Mouse (Mus musculus): ENCODE data around the gene Uri1. TPM values are rescaled to one million over a fixed set of nuclear protein-coding genes. Genes with fewer than 3 reads are reported as not detected.
A peak's percentile ranks its signal among the peaks of the same experiment; 100 is the strongest.

Uri1 gene
- 10 to 100 TPM; 15.1 to 19.9 TPM for total RNA-seq (2021)
- polyA plus RNA-seq (2012; rRNA removed), result 5.8 and 13.2 TPM in 2 replicates
- long read RNA-seq, transcript Uri1-201 (11 exons, 3,441 nt), result major isoform, 26 of 32 reads
- long read RNA-seq, partial matches to known transcripts, result 2 of 32 reads
- long read RNA-seq, other reads (novel, unspliced or antisense), result 4 of 32 reads

DNA sequence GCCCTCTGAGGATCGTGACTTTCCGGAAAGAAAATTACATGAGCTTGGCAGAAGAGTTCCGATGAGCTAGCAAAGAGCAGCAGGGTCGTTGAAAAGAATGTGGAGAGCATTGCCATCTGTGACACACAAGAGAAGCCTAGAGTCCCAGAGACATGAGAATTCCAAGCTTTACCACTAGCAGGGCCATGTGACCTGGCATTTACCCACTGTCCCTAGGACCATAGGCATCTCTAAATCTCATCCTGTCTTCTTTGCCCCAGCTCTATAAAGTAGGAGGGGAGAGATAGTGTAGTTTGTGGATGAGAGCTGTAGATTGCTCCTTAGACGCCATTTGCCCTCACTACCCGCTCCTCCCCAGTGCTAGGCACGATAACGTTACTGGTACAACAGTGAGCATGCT is at the start of gene Uri1:
Uri1 (minus strand) TSS at position 101 of the 400 bp plus-strand sequence.
- TF ChIP-seq POLR2A (IDR thresholded peaks at IDR 0.05; ENCODE audit: insufficient read depth, low read depth, low read length) (no peak), CTCF (IDR thresholded peaks at IDR 0.05) (no peak), EP300 (IDR thresholded peaks at IDR 0.05; ENCODE audit: insufficient read depth, low read depth, low read length) (no peak)
- intact Hi-C loops (cut with DNase I), result no loop called here
- WGBS, result 79% methylated on average over 8 of the region's 8 CpGs

DNA sequence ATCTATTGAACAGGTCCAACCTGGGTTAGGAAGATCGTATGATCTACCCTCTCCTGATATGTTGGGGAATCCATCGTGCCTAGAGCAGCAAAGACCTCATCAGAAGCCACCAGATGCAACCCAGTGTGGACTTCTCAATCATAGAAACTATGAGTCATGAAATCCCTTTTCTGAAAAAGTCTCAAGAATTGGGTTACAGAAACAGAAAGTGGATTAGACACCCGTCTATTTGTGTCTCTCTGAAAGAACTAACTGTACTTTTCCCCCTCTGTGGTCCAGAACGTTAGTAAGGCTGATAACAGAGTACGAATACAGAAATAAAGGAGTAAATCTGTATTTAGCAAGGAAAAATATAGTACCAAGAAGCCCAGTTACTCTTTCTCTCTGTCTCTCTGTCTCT is 47.7 kb upstream of the Uri1 start:
- H3K27ac ChIP-seq, result no peak overlapping the region
- no peaks in the 10 kb centered on the region for H3K27me3 ChIP-seq (ENCODE audit: control insufficient read depth, insufficient read depth, low read length)
- intact Hi-C loops (cut with DNase I), result no loop called here
- no peaks in the 10 kb centered on the region for H3K79me2 ChIP-seq (replicated peaks; ENCODE audit: control insufficient read depth, insufficient read depth, low read length)
- no peaks in the 10 kb centered on the region for H3K36me3 ChIP-seq (ENCODE audit: control insufficient read depth, insufficient read depth, low read length)
- H3K4me3 ChIP-seq, result no peak overlapping the region
- no peak overlapping the region for H3K9ac ChIP-seq (ENCODE audit: low read depth, low read length)
- TF ChIP-seq POLR2A (IDR thresholded peaks at IDR 0.05; ENCODE audit: insufficient read depth, low read depth, low read length) (no peak), CTCF (IDR thresholded peaks at IDR 0.05) (no peak), EP300 (IDR thresholded peaks at IDR 0.05; ENCODE audit: insufficient read depth, low read depth, low read length) (no peak)
- no peak for DNase-seq
- peaks cover 1% of the 10 kb centered on the region; the same call in 1 of the 2 replicates for H3K4me1 ChIP-seq (ENCODE audit: control insufficient read depth, insufficient read depth, low read length)
- WGBS, result 54% methylated on average over 5 of the region's 5 CpGs

More for the DNA sequence above, at the start of gene Uri1:
- no peaks in the 10 kb centered on the region for H3K36me3 ChIP-seq (ENCODE audit: control insufficient read depth, insufficient read depth, low read length)
- no peak within 1 kb of the TSS for H3K4me3 ChIP-seq
- H3K27ac ChIP-seq, result no peak within 1 kb of the TSS
- H3K9ac ChIP-seq (ENCODE audit: low read depth, low read length), result no peak within 1 kb of the TSS
- H3K79me2 ChIP-seq (replicated peaks; ENCODE audit: control insufficient read depth, insufficient read depth, low read length), result no peaks in the 10 kb centered on the region
- H3K4me1 ChIP-seq (ENCODE audit: control insufficient read depth, insufficient read depth, low read length), result no peaks in the 10 kb centered on the region
- no peak for DNase-seq
- H3K27me3 ChIP-seq (ENCODE audit: control insufficient read depth, insufficient read depth, low read length), result no peaks in the 10 kb centered on the region

DNA sequence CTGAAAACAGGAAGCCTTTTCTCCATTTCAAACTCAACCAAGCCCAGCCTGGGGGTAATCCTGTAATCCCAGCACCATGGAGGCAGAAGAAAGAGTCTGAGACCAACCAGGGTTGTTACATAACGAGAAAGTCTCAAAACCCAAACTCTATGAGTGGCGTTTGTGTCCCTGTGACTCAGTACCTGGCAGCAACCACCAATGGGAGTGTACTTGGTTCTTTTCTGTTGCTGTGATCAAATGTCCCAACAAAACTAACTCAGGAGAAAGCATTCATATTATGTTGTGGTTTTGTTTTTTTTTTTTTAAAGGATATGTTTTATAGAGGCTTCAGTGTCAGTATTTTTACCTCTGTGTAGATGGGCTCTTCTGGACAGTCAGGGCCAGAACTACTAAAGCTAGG is 47.3 kb upstream of the Uri1 start:
- TF ChIP-seq POLR2A (IDR thresholded peaks at IDR 0.05; ENCODE audit: insufficient read depth, low read depth, low read length) (no peak), EP300 (IDR thresholded peaks at IDR 0.05; ENCODE audit: insufficient read depth, low read depth, low read length) (no peak), CTCF (IDR thresholded peaks at IDR 0.05) (no peak)
- no peak for DNase-seq
- Histone ChIP-seq H3K27ac (no peak overlapping the region), H3K4me3 (no peak overlapping the region), H3K9ac (ENCODE audit: low read depth, low read length) (no peak overlapping the region), H3K4me1 (ENCODE audit: control insufficient read depth, insufficient read depth, low read length) (peaks cover 1% of the 10 kb centered on the region; the same call in 1 of the 2 replicates), H3K79me2 (replicated peaks; ENCODE audit: control insufficient read depth, insufficient read depth, low read length) (no peaks in the 10 kb centered on the region), H3K36me3 (ENCODE audit: control insufficient read depth, insufficient read depth, low read length) (no peaks in the 10 kb centered on the region), H3K27me3 (ENCODE audit: control insufficient read depth, insufficient read depth, low read length) (no peaks in the 10 kb centered on the region)
- intact Hi-C loops (cut with DNase I), result no loop called here
- 26% methylated on average over 2 of the region's 2 CpGs for WGBS

DNA sequence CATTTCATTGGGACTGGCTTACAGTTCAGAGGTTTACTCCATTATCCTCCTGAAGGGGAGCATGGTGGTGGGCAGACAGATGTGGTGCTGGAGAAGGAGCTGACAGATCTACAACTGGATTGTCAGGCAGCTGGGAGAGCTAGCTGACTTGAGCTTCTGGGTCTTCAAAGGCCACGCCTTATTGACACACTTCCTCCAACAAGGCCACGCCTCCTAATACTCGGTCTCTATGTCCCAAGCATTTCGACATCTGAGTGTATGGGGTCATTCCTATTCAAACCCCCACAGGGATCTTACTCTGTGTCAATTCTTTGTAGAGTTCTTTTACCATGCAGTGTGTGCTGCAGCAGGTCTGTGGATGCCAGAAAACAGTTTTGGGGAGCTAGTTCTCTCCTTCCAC is 41.1 kb upstream of the Uri1 start:
- Histone ChIP-seq H3K79me2 (replicated peaks; ENCODE audit: control insufficient read depth, insufficient read depth, low read length) (no peaks in the 10 kb centered on the region), H3K27ac (no peak overlapping the region), H3K4me1 (ENCODE audit: control insufficient read depth, insufficient read depth, low read length) (peaks cover 1% of the 10 kb centered on the region; the same call in 1 of the 2 replicates), H3K36me3 (ENCODE audit: control insufficient read depth, insufficient read depth, low read length) (no peaks in the 10 kb centered on the region), H3K4me3 (no peak overlapping the region), H3K9ac (ENCODE audit: low read depth, low read length) (no peak overlapping the region), H3K27me3 (ENCODE audit: control insufficient read depth, insufficient read depth, low read length) (no peaks in the 10 kb centered on the region)
- intact Hi-C loops (cut with DNase I), result no loop called here
- WGBS, result 35% methylated on average over 4 of the region's 4 CpGs
- no peak for DNase-seq
- TF ChIP-seq CTCF (IDR thresholded peaks at IDR 0.05), result no peak

DNA sequence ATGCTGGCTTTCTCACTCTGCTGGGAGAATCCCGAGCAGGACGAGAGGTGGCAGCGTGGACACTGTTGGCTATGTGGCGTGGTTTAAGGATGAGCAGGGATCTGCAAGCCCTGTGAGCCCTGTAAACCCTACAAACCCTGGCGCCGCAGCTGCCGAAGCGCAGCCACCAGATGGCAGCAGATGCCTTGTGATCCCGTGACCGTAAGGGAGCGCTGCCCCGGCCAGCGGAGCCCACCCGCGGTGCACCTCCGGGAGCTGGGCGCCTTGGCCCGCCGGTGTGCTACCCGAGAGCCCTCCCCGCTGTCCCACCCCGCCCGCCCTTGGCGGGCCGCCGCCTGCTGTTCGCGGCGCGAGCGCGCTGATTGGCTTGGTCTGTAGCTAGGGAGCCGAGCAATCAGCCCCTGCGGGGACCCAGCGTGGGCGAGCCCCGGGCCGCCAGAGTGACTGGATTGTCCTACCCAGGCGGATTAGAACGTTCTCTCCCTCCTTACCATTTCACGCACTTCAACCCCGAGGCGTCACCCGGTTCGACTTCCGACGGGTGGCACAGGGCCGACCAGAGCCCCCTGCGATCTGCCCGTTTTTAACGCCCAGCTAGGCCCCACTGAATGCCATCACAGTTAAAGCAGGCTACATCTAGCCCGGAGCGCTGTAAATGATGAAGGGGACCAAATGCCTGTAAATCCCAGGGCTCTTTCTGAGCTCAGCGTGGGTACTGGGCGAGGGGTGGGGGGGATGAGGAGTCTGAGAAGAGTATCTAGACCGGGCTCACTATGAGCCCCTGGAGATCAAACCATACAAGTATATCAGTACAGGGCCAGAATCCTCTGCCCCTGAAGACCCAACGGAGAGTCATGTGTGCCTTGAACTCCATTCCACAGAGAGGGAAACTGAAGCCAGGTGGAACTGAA is 38.0 kb upstream of the Uri1 start:
- Histone ChIP-seq H3K4me3 (peak overlapping the region; percentile 58), H3K9ac (ENCODE audit: low read depth, low read length) (peak overlapping the region; percentile 66), H3K36me3 (ENCODE audit: control insufficient read depth, insufficient read depth, low read length) (no peaks in the 10 kb centered on the region), H3K27ac (peak overlapping the region; percentile 53), H3K79me2 (replicated peaks; ENCODE audit: control insufficient read depth, insufficient read depth, low read length) (no peaks in the 10 kb centered on the region), H3K27me3 (ENCODE audit: control insufficient read depth, insufficient read depth, low read length) (no peaks in the 10 kb centered on the region), H3K4me1 (ENCODE audit: control insufficient read depth, insufficient read depth, low read length) (peaks cover 3% of the 10 kb centered on the region; the same call in 1 of the 2 replicates)
- no peak for TF ChIP-seq POLR2A (IDR thresholded peaks at IDR 0.05; ENCODE audit: insufficient read depth, low read depth, low read length)
- TF ChIP-seq EP300 (IDR thresholded peaks at IDR 0.05; ENCODE audit: insufficient read depth, low read depth, low read length), result peak; percentile 85
- peak; percentile 90 for TF ChIP-seq CTCF (IDR thresholded peaks at IDR 0.05)
- DNase-seq, result peak; percentile 88 to 91
- WGBS, result 4% methylated on average over 57 of the region's 57 CpGs
- intact Hi-C loops (cut with DNase I), result loop anchor here (1.0 to 2.0 kb wide), 3 partner anchors 13 to 80 kb away; no protein-coding TSS in a partner anchor
